Mouse (Mus musculus) E14TG2a.4 (cell line): Measurements from ENCODE around the gene Dennd4a.

Source experiments
- H3K27me3 ChIP-seq: 2 replicates; pipeline ENCODE4 v1.6.1; 2014; ENCODE audit warnings: low read length, control low read depth; ENCODE audit not compliant: insufficient read depth
- H3K36me3 ChIP-seq: 2 replicates; pipeline ENCODE4 v1.6.1; 2014; ENCODE audit warnings: low read length, control low read depth; ENCODE audit not compliant: insufficient read depth
- H3K4me1 ChIP-seq: replicated peaks from 2 replicates; pipeline ENCODE4 v1.6.1; 2014; ENCODE audit warnings: low read depth, low read length, control low read depth
- H3K4me3 ChIP-seq: replicated peaks from 2 replicates; pipeline ENCODE4 v1.5.1; 2014; ENCODE audit warnings: mild to moderate bottlenecking, low read length
- H3K9me3 ChIP-seq: 2 replicates; pipeline ENCODE4 v1.6.1; 2014; ENCODE audit warnings: low read length, control low read depth
- CTCF ChIP-seq: conservative IDR thresholded peaks from 2 replicates; pipeline ENCODE4 v1.5.1; 2014; ENCODE audit warnings: low read length
- NANOG ChIP-seq: IDR thresholded peaks from 2 replicates; pipeline ENCODE4 v1.6.1; 2014; ENCODE audit warnings: borderline replicate concordance, low read length, mixed read lengths
- POU5F1 ChIP-seq: IDR thresholded peaks from 2 replicates; pipeline ENCODE4 v1.6.1; 2014; ENCODE audit warnings: low read length, borderline replicate concordance

Gene Dennd4a

GRCm38 (mm10) chr9:64784841-64785240 is 26.3 kb upstream of the Dennd4a start:
- Histone ChIP-seq H3K36me3 (no peaks in the 10 kb centered on the region), H3K9me3 (no peaks in the 10 kb centered on the region), H3K27me3 (peaks cover 5% of the 10 kb centered on the region; the same call in 1 of the 2 replicates), H3K4me1 (0 out of 2 replicates have a peak, but pooled peaks cover under 1% of the 10 kb centered on the region), H3K4me3 (no peak overlapping the region)
- TF ChIP-seq CTCF (peak; percentile 92), POU5F1 (no peak)

- H3K27me3 ChIP-seq, result peaks cover 5% of the 10 kb centered on the region; the same call in 1 of the 2 replicates
- no peak overlapping the region for H3K4me3 ChIP-seq
- H3K4me1 ChIP-seq, result no peaks in the 10 kb centered on the region
- H3K9me3 ChIP-seq, result no peaks in the 10 kb centered on the region
- H3K36me3 ChIP-seq, result no peaks in the 10 kb centered on the region
- no peak for TF ChIP-seq NANOG
- TF ChIP-seq POU5F1, result no peak
- TF ChIP-seq CTCF, result no peak
Measured at GRCm38 (mm10) chr9:64786216-64786905, 24.8 kb upstream of the Dennd4a start.

- Histone ChIP-seq H3K9me3 (no peaks in the 10 kb centered on the region), H3K4me3 (no peak overlapping the region), H3K36me3 (no peaks in the 10 kb centered on the region), H3K4me1 (no peaks in the 10 kb centered on the region), H3K27me3 (peaks cover 5% of the 10 kb centered on the region; the same call in 1 of the 2 replicates)
- no peak for TF ChIP-seq POU5F1
- TF ChIP-seq CTCF, result no peak
- no peak for TF ChIP-seq NANOG
Measured at GRCm38 (mm10) chr9:64788070-64788469, 23.1 kb upstream of the Dennd4a start.

GRCm38 (mm10) chr9:64789341-64789761 is 21.8 kb upstream of the Dennd4a start:
- Histone ChIP-seq H3K27me3 (peaks cover 5% of the 10 kb centered on the region; the same call in 1 of the 2 replicates), H3K36me3 (no peaks in the 10 kb centered on the region), H3K4me1 (no peaks in the 10 kb centered on the region), H3K9me3 (no peaks in the 10 kb centered on the region), H3K4me3 (no peak overlapping the region)
- no peak for TF ChIP-seq CTCF
- no peak for TF ChIP-seq NANOG
- no peak for TF ChIP-seq POU5F1

DNA sequence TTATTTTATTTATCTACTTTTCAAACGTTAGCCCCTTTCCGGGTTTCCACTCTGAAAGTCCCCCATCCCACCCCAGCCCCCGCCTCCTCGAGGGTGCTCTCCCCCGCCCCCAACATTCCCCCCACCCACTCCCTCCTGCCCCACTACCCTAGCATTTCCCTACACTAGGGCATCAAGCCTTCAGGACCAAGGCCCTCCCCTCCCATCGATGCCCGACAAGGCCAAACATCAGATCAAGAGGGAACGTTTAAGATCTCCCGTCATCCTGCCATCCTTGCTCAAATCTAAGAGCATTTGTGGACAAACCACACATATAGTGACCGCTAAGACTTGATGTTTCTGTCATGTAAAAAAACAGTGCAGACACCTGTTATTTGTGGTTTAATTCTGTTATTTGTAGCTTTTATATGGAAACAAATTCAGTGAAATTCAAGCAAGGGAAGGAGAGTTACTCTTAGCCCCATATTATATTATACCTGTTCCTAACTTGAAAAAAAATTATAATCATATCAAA is 21.2 kb upstream of the Dennd4a start:
- Histone ChIP-seq H3K4me3 (no peak overlapping the region), H3K27me3 (peaks cover 5% of the 10 kb centered on the region; the same call in 1 of the 2 replicates), H3K9me3 (no peaks in the 10 kb centered on the region), H3K4me1 (no peaks in the 10 kb centered on the region), H3K36me3 (no peaks in the 10 kb centered on the region)
- no peak for TF ChIP-seq CTCF
- no peak for TF ChIP-seq POU5F1
- no peak for TF ChIP-seq NANOG

DNA sequence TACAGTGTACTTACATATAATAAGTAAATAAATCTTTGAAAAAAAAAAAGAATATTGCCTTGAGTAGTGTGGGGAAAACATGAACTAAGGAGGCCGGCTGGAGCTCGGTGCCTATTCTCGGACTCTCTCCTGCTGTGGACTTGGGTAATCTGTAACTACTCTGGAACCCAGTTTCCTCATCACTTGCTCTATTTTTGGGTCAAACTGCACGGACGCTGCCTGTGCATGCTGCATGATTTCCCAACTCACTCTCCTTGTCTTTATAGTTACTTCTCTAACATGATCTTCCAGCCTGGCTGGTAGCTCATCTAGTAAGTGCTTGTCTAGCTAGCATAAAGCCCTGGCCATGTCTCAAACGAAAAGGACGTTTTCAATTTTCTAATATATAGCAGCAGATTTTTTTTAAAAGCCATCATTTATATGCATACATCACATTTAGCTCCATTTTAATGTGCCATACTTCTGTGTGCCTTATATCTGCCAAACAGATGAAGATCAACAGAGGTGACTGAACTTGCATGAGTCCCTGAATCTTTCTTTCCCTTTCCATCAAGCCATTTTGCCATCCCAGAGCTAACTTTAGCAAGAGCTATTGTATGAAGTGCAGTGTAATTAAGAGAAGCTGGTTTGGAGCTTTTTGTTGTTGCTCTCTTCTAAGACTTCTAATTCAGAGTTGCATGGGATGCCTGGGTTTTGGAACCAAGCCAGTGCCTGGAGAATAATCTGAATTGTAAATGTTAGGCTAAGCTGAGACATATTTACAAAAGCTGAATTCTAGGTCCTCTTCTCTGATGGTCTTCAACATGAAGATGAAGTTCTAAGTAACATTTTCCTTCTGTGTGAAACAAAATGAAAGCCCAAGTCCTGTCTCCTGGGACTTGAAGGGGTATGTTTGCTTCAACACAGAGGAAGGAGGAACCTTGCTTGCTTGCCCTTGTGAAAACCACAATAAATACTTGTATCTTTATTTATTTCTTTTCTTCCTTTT is 20.2 kb upstream of the Dennd4a start:
- Histone ChIP-seq H3K4me1 (no peaks in the 10 kb centered on the region), H3K36me3 (no peaks in the 10 kb centered on the region)
- TF ChIP-seq POU5F1 (no peak), CTCF (no peak)

GRCm38 (mm10) chr9:64791676-64792075 is 19.5 kb upstream of the Dennd4a start:
- no peak overlapping the region for H3K4me3 ChIP-seq
- no peak for TF ChIP-seq CTCF
- no peak for TF ChIP-seq NANOG
- no peak for TF ChIP-seq POU5F1
- no peaks in the 10 kb centered on the region for H3K9me3 ChIP-seq
- no peaks in the 10 kb centered on the region for H3K27me3 ChIP-seq
- no peaks in the 10 kb centered on the region for H3K36me3 ChIP-seq
- no peaks in the 10 kb centered on the region for H3K4me1 ChIP-seq

More for the DNA sequence above, 20.2 kb upstream of the Dennd4a start:
- Histone ChIP-seq H3K9me3 (no peaks in the 10 kb centered on the region), H3K4me3 (no peak overlapping the region), H3K27me3 (peaks cover 5% of the 10 kb centered on the region; the same call in 1 of the 2 replicates)
